Mouse (Mus musculus) brown adipose tissue, adult 24 weeks (tissue): ENCODE results near the gene Irgm1. TPM values are rescaled to one million over a fixed set of nuclear protein-coding genes. Genes with fewer than 3 reads are reported as not detected.
A peak's percentile ranks its signal among the peaks of the same experiment; 100 is the strongest.
"Not testable (repeated sequence)": the region's sequence is repeated elsewhere in the genome, so short reads cannot be mapped to it uniquely, and the experiment has no call there.

Source experiments
- H3K27ac ChIP-seq: fragments of 200-500 bp; replicated peaks from 2 replicates; pipeline ENCODE4 v1.5.1; 2012; ENCODE audit warnings: low read depth, mild to moderate bottlenecking, low read length
- H3K4me1 ChIP-seq: fragments of 200-500 bp; 2 replicates; pipeline ENCODE4 v1.6.1; 2012; ENCODE audit warnings: low read length, mixed read lengths; ENCODE audit not compliant: control insufficient read depth, insufficient read depth, insufficient read length
- H3K4me3 ChIP-seq: fragments of 200-500 bp; 2 replicates; pipeline ENCODE4 v1.5.1; 2012; ENCODE audit warnings: low read depth, mild to moderate bottlenecking, low read length, moderate library complexity; ENCODE audit not compliant: insufficient read depth
- polyA plus RNA-seq: library from polyadenylated mRNA; stranded (reverse); fragments of >200 nt; gene quantifications from 2 replicates; pipeline ENCODE4 v1.2.4, GENCODE M21; 2012; ENCODE audit not compliant: missing spikeins, insufficient read depth, insufficient read length

The Irgm1 gene
- polyA plus RNA-seq, 1 experiment = 9.2 TPM

DNA sequence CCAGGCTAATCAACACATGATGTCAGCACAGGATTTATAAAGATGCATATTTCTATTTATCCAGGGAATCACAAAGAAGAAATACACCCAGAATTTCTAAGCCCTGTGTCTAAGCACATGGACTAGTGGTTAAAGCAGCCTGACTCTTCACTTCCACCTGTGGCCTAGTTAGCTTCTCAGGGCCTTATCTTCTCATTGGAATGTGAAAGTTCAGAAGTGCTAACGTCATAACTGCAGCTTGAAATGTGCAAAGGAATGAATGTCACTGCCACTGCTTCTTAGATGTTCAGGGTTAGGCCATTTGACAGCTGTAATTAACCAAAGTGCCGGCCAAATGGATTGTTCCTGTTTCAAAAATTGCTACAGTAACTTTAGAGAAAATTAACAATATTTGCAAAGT lies 41.2 kb downstream of the Irgm1 start:
- Histone ChIP-seq H3K4me3 (no peak overlapping the region), H3K27ac (no peak overlapping the region), H3K4me1 (peaks cover 2% of the 10 kb centered on the region; the same call in 1 of the 2 replicates)

- H3K4me1 ChIP-seq = peaks cover 8% of the 10 kb centered on the region
- H3K4me3 ChIP-seq = no peak overlapping the region
- no peak overlapping the region for H3K27ac ChIP-seq
Measured at GRCm38 (mm10) chr11:48827926-48828325, 43.6 kb downstream of the Irgm1 start.

GRCm38 (mm10) chr11:48826752-48827096 lies 44.8 kb downstream of the Irgm1 start:
- Histone ChIP-seq H3K4me3 (peak overlapping the region; percentile 60), H3K27ac (no peak overlapping the region), H3K4me1 (peaks cover 8% of the 10 kb centered on the region)

GRCm38 (mm10) chr11:48825979-48826751 lies 45.3 kb downstream of the Irgm1 start, which contains the start of the genes Trim7 and Gm12184:
Gene Trim7 (plus strand): TSS chr11:48826140.
Gene Gm12184 (minus strand): TSS chr11:48826655.
- H3K4me1 ChIP-seq, H3K27ac ChIP-seq: not testable (repeated sequence)
- peak within 1 kb of the TSS; percentile 60 for H3K4me3 ChIP-seq

DNA sequence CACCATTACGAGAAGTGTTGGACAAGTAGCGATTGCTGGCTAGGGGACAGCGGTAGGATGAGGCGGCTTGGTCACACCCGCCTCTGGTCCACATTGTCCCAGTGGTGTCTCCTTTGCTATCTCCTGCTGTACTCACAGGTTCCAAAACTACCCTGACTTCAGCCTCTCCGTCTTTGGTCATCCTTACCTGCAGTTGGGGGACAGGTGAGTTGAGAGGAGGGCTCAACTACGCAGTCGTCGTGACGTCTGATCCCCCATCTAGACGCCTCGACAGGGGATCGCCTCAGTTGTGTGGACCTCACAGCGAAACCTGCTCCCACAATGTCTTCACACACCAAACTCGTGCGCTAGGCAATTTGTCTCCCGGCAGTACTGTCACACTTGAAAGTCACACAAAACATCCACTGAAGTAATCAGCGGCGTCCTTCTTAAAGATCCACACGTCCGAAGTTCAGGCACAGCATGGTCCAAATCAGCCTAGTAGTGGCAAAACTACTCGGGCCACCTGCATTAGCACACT lies 47.1 kb downstream of the Irgm1 start:
- no peak overlapping the region for H3K27ac ChIP-seq
- peaks cover 8% of the 10 kb centered on the region for H3K4me1 ChIP-seq
- H3K4me3 ChIP-seq = no peak overlapping the region

GRCm38 (mm10) chr11:48823536-48823972 lies 47.9 kb downstream of the Irgm1 start:
- Histone ChIP-seq H3K27ac (no peak overlapping the region), H3K4me1 (peaks cover 8% of the 10 kb centered on the region), H3K4me3 (peak overlapping the region; percentile 37)

DNA sequence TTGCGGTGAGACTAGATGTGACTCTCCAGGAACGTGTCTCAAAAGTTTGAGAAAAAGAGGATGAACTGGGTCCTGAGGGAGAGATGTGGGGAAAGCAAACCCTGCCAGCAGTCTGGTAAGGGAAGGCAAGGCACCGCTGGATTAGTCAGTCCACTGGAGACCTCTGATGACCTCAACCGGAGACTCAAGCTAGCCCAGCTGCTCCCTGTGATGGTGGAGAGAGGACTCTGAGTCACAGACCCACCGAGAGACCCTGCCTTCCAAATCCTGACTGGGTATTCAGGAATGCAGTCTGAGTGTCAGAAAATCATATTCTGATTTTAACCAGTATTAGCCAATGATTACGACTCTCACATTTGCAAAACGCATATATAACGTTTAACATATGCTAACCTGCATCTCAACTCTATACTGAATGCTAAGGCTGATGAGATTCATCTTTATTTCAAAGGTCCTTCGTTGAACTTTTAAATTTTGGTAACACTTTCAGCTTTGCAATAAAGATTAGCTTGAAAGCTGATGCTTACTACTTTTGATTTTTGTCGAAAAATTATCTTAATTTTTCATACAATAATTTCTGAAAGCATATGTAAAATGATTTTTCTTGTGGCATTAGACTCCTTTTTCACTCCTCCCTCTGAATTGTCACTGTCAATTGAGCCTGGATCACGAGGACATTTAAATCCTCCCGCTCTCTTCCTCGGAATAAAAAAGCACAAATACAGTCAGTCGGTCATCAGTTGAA lies 48.5 kb downstream of the Irgm1 start:
- Histone ChIP-seq H3K4me1 (peaks cover 8% of the 10 kb centered on the region), H3K27ac (no peak overlapping the region), H3K4me3 (peak overlapping the region; percentile 37)

DNA sequence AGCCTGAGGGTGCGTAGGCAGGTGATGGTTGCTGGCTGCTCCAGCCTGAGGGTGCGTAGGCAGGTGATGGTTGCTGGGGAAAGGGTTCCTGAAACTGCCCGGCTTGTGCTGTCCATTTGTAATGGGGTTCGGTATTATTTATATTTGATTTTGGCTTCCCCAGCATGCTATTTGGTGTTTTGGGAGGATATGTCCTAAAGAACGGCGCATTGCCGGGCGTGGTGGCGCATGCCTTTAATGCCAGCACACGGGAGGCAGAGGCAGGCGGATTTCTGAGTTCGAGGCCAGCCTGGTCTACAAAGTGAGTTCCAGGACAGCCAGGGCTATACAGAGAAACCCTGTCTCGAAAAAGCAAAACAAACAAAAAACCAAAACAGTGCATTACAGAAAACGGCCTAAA lies 50.2 kb downstream of the Irgm1 start:
- not testable (repeated sequence) for H3K27ac ChIP-seq, H3K4me1 ChIP-seq

GRCm38 (mm10) chr11:48820308-48820674 lies 51.2 kb downstream of the Irgm1 start:
- Histone ChIP-seq H3K4me3 (no peak overlapping the region), H3K4me1 (peaks cover 15% of the 10 kb centered on the region), H3K27ac (no peak overlapping the region)

More for the DNA sequence above, 50.2 kb downstream of the Irgm1 start:
- not testable (repeated sequence) for H3K4me3 ChIP-seq

DNA sequence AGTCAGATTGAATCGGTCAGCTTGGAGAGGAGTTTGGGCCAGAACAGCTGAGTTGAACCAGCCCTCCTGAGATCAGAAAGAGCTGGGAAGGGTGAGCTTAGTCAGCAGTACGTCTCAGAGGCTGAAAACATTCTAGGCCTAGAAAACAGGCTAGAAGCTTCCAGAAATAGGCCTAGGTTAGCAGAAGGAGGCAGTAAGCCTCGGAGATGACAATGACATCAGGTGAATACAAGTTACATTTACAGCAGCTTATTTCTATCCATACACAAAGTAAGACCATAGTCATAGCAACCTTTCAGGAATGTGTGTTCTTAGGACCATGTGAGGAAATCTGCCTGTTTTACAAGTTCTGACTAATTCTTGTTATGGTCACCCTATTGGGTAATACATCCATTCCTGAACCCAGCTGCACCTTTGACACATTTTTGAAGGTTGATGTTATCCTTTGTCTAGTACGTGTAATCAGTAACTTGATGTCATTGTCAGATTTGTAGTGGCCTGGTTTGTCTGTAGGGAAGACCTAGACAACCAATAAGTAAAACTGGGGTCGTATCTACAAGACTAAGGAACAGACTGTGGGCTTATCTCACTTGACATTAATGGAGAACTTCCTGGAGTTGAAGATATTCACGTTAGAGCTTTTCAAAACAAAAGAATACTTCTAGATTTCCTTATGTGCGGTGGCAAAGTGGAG lies 51.7 kb downstream of the Irgm1 start:
- Histone ChIP-seq H3K27ac (no peak overlapping the region), H3K4me1 (peaks cover 15% of the 10 kb centered on the region), H3K4me3 (no peak overlapping the region)

DNA sequence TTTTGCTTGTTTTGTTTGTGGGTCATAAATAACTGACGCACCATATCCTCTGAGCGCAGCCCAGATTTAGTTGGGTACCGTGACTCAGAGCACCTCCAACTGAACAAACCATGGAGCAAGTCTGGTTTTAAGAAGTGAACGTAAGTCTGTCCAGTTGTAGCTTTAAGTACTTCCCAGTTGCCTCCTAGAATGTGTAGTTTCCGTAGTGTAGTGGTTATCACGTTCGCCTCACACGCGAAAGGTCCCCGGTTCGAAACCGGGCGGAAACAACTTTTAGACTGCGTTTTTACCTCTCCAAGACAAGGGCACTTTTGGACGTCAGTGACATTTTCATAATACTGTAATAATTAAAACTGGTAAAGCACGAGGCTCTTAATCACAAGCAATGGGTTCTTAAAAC lies 53.1 kb downstream of the Irgm1 start:
- Histone ChIP-seq H3K4me3 (peak overlapping the region; percentile 68), H3K27ac (0 out of 2 replicates have a peak overlapping the region, but pooled peaks have one; percentile 42), H3K4me1 (peaks cover 7% of the 10 kb centered on the region)

DNA sequence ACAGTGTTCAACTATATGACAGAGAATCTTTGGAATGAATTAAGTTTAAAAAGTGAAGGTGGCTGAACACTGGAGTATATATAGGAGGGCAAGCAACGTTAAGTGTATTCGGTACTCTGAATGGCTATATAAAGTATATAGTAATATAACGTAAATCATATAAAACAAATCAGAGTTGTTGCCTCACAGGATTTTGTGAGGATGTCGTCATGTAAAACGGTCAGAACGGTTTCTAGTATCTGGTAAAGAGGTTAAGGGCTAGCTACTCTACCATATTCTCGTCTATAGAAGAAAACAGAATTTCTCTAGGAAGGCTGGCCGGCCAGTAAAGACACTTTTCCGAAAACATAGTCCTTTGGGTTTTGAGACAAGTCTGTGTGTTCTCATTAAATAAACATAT lies 53.7 kb downstream of the Irgm1 start:
- peak overlapping the region; percentile 84 for H3K4me3 ChIP-seq
- H3K4me1 ChIP-seq = peaks cover 7% of the 10 kb centered on the region
- H3K27ac ChIP-seq = peak overlapping the region; percentile 66; the same call in 1 of the 2 replicates

- H3K4me3 ChIP-seq = peak within 1 kb of the TSS; percentile 84
- H3K27ac ChIP-seq = peak within 1 kb of the TSS; percentile 98
- peaks cover 7% of the 10 kb centered on the region for H3K4me1 ChIP-seq
Measured at GRCm38 (mm10) chr11:48816800-48817665, 54.5 kb downstream of the Irgm1 start, which contains the start of gene Trim41. Gene Trim41 (minus strand): TSS chr11:48817353.

- peak overlapping the region; percentile 73 for H3K4me3 ChIP-seq
- H3K4me1 ChIP-seq = peaks cover 7% of the 10 kb centered on the region
- peak overlapping the region; percentile 64; the same call in 1 of the 2 replicates for H3K27ac ChIP-seq
Measured at GRCm38 (mm10) chr11:48816281-48816781, 55.2 kb downstream of the Irgm1 start.
